Comparison of ENCODE assay signal across 31 mouse cellular contexts in the genomic region with DNA sequence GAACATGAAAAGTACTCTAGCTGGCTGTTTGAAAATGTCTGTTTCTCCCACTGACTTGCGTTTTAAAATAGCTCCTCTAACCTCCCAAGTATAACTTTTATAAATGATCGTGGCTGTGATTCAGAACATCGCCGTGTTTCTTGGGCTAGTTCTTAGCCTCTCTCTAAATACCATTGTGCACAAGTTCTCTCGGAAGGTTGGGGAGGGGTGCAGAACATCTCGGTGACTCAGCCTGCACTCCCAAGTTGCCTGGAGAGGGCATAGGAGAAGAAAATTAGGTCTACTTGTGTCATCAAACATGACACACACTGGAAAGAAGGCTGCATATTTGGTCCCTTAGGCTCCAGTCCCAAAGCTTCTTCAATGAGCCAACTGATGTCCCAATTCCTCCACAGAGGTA. TPM values are rescaled to one million over a fixed set of nuclear protein-coding genes. Genes with fewer than 3 reads are reported as not detected.
A peak's percentile ranks its signal among the peaks of the same experiment; 100 is the strongest.
DNase-seq lines count a peak whose midpoint lies in the region; ATAC-seq lines count a peak whose summit lies in the region.
"Had no signal": no experiment of that assay in that cellular context is flagged by ENCODE, and none has a peak within 500 bp of the region (broad histone marks: within the 10 kb centered on the region; RNA-seq: fewer than 3 reads in every experiment).

No protein-coding gene starts in this region.

- no peak for ATAC-seq in heart, embryonic 12.5 days (ENCODE audit: insufficient number of reproducible peaks, low FRiP score)
- ATAC-seq: activated CD4-positive, CD25-positive, alpha-beta regulatory T cell, adult 4 months; CD4-positive, CD25-positive, alpha-beta regulatory T cell, adult 4 months; forebrain, embryonic 13.5 days; forebrain, embryonic 15.5 days; forebrain, postnatal 0 days; Patski had no signal

- H3K4me3 ChIP-seq in heart, embryonic 12.5 days = no peak overlapping the region
- H3K4me3 ChIP-seq: embryonic facial prominence, embryonic 13.5 days; embryonic facial prominence, embryonic 15.5 days; forebrain, embryonic 13.5 days; forebrain, embryonic 15.5 days had no signal

- H3K9me3 ChIP-seq in heart, embryonic 12.5 days (replicated peaks) = no peaks in the 10 kb centered on the region
- H3K9me3 ChIP-seq: embryonic facial prominence, embryonic 13.5 days; embryonic facial prominence, embryonic 15.5 days; forebrain, embryonic 13.5 days; forebrain, embryonic 15.5 days; G1E had no signal

- H3K27me3 ChIP-seq in heart, embryonic 12.5 days (replicated peaks) = no peaks in the 10 kb centered on the region
- H3K27me3 ChIP-seq: CH12.LX; embryonic facial prominence, embryonic 13.5 days; embryonic facial prominence, embryonic 15.5 days; forebrain, embryonic 13.5 days; forebrain, embryonic 15.5 days; Patski had no signal

- H3K36me3 ChIP-seq in heart, embryonic 12.5 days = no peaks in the 10 kb centered on the region
- H3K36me3 ChIP-seq: embryonic facial prominence, embryonic 13.5 days; embryonic facial prominence, embryonic 15.5 days; forebrain, embryonic 15.5 days; G1E had no signal

- no peak overlapping the region for H3K9ac ChIP-seq in heart, embryonic 12.5 days
- H3K9ac ChIP-seq: embryonic facial prominence, embryonic 13.5 days; embryonic facial prominence, embryonic 15.5 days; forebrain, embryonic 13.5 days; forebrain, embryonic 15.5 days; forebrain, postnatal 0 days had no signal

- H3K4me1 ChIP-seq in heart, embryonic 12.5 days (replicated peaks) = no peaks in the 10 kb centered on the region
- H3K4me1 ChIP-seq: embryonic facial prominence, embryonic 13.5 days; embryonic facial prominence, embryonic 15.5 days; forebrain, embryonic 13.5 days; forebrain, embryonic 15.5 days had no signal

- peak; percentile 27 for DNase-seq in right cerebral cortex, adult 18-20 months
- DNase-seq in right cerebral cortex, postnatal 25 days = no peak
- peak; percentile 4 for DNase-seq in MN1 (ENCODE audit: low spot score)
- peak; percentile 60 for DNase-seq in brain, adult 2 months (ENCODE audit: low read depth, low spot score)
- no peak for DNase-seq in layer of hippocampus, adult 9-11 months
- no peak for DNase-seq in left cerebral cortex, adult 11 months (ENCODE audit: low spot score)
- DNase-seq: adrenal gland, adult 8-10 months; adrenal gland, postnatal 14 days; adrenal gland, postnatal 36 days; B cell, adult 2 months; cerebellum, adult 11 months; cerebellum, adult 18-20 months; cerebellum, adult 8-10 months; cerebellum, adult 9-11 months; cerebellum, postnatal 14 days; cerebellum, postnatal 36 days; embryo, embryonic 11 days; forebrain, postnatal 0 days had no signal

- H3K27ac ChIP-seq in heart, embryonic 12.5 days (ENCODE audit: poor library complexity, severe bottlenecking) = no peak overlapping the region
- H3K27ac ChIP-seq: embryonic facial prominence, embryonic 13.5 days; embryonic facial prominence, embryonic 15.5 days; forebrain, embryonic 13.5 days; forebrain, embryonic 15.5 days had no signal

- H3K4me2 ChIP-seq in heart, embryonic 12.5 days = no peak overlapping the region
- H3K4me2 ChIP-seq: embryonic facial prominence, embryonic 13.5 days; embryonic facial prominence, embryonic 15.5 days; forebrain, embryonic 13.5 days; forebrain, embryonic 15.5 days had no signal

- 83% methylated on average over 6 of the region's 6 CpGs for WGBS in heart, embryonic 12.5 days

RNA-seq across cellular contexts. Expression of a gene that starts 4.4 kb away (rescaled TPM):
- not detected in 2 replicates for polyA plus RNA-seq in heart, embryonic 12.5 days (2016; fragmentation: Nextera tagmentation; extraction: Ambion mirVana)
- polyA plus RNA-seq: activated CD4-positive, CD25-positive, alpha-beta regulatory T cell, adult 4 months; brain, embryonic 14.5 days; CD4-positive, CD25-positive, alpha-beta regulatory T cell, adult 4 months; embryonic facial prominence, embryonic 11.5 days; embryonic facial prominence, embryonic 13.5 days; embryonic facial prominence, embryonic 15.5 days; forebrain, embryonic 11.5 days; forebrain, embryonic 13.5 days; forebrain, embryonic 15.5 days; forebrain, postnatal 0 days; G1E; Patski had no signal

RNA-seq across cellular contexts. Expression of a gene that starts 26.0 kb away (rescaled TPM):
- polyA plus RNA-seq in heart, embryonic 12.5 days (2016; fragmentation: Nextera tagmentation; extraction: Ambion mirVana) = 15.8 and 16.7 TPM in 2 replicates

Comparison
In these comparisons a context has a peak if more than half of its experiments do, and no peak if none do; other contexts are left out.
1. DNase-seq: peak in right cerebral cortex, adult 18-20 months (single experiment), MN1 (single experiment) and brain, adult 2 months (single experiment); none in right cerebral cortex, postnatal 25 days (single experiment), layer of hippocampus, adult 9-11 months (single experiment) and left cerebral cortex, adult 11 months (single experiment).